In the genomic region with DNA sequence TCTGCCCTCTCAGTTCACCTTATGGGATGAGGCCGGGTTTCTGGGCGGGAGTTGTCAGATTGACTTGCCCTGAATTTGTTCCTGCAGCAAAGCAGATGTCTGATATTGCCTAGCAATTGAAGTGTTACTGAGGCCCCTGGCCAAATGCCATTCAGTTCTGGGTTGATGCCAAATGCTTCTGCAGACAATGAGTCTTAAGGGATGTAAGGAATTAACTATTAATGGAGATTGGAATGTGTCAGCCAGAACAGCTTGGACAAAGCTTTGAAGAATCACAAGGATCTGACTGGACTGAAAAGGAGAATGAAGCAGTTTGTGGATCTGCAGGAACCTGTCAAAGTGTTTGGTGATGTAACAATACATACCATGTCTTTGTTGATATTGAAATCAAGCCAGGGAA, we compare ENCODE assay signal across 10 mouse cellular contexts.
DNase-seq lines count a peak whose midpoint lies in the region; ATAC-seq lines count a peak whose summit lies in the region.
"Had no signal": no experiment of that assay in that cellular context is flagged by ENCODE, and none has a peak within 500 bp of the region (broad histone marks: within the 10 kb centered on the region; RNA-seq: fewer than 3 reads in every experiment).

No protein-coding gene starts in this region.

- intact Hi-C loops in heart, postnatal 25 days (cut with DNase I): loop anchor here (10.0 kb wide), 2 partner anchors 109 to 309 kb away; no protein-coding TSS in a partner anchor

- H3K4me2 ChIP-seq in hindbrain, embryonic 14.5 days (replicated peaks): no peak overlapping the region

- no peak overlapping the region for H3K27ac ChIP-seq in hindbrain, embryonic 14.5 days

- WGBS in hindbrain, embryonic 14.5 days: 47% methylated on average over 2 of the region's 2 CpGs

- no peaks in the 10 kb centered on the region for H3K4me1 ChIP-seq in hindbrain, embryonic 14.5 days (replicated peaks; ENCODE audit: control insufficient read depth, insufficient read depth, low read length)

- H3K4me3 ChIP-seq in hindbrain, embryonic 14.5 days (replicated peaks; ENCODE audit: low read length): no peak overlapping the region

- H3K27me3 ChIP-seq in hindbrain, embryonic 14.5 days (ENCODE audit: control insufficient read depth, insufficient read depth, low read length): no peaks in the 10 kb centered on the region

- H3K9me3 ChIP-seq in hindbrain, embryonic 14.5 days (ENCODE audit: control insufficient read depth, low read length): no peaks in the 10 kb centered on the region

- H3K9ac ChIP-seq in hindbrain, embryonic 14.5 days: no peak overlapping the region

- H3K36me3 ChIP-seq in hindbrain, embryonic 14.5 days (replicated peaks; ENCODE audit: control insufficient read depth, insufficient read depth): no peaks in the 10 kb centered on the region

- DNase-seq in heart, adult 18-20 months: peak; percentile 22 to 36
- no peak for DNase-seq in heart, postnatal 25 days (ENCODE audit: low spot score)
- peak; percentile 15 for DNase-seq in right cerebral cortex, postnatal 14 days
- DNase-seq in right cerebral cortex, adult 18-20 months: no peak
- peak; percentile 70 for DNase-seq in hindbrain, embryonic 14.5 days (ENCODE audit: low spot score)
- peak; percentile 12 for DNase-seq in skeletal muscle tissue, adult 2 months (ENCODE audit: low read depth, low spot score)
- no peak for DNase-seq in natural killer cell, adult 2 months (ENCODE audit: low spot score in 2 of 2)
- DNase-seq in thymus, postnatal 10 days (ENCODE audit: low spot score in 2 of 2): no peak
- DNase-seq: cerebellum, adult 9-11 months; thymus, postnatal 14 days had no signal

- ATAC-seq in hindbrain, embryonic 14.5 days (ENCODE audit: low FRiP score): peak; percentile 66

Comparison
In these comparisons a context has a peak if more than half of its experiments do, and no peak if none do; other contexts are left out.
1. DNase-seq: peak in heart, adult 18-20 months (2 of 2), right cerebral cortex, postnatal 14 days (single experiment), hindbrain, embryonic 14.5 days (single experiment) and skeletal muscle tissue, adult 2 months (single experiment); none in heart, postnatal 25 days (single experiment), right cerebral cortex, adult 18-20 months (single experiment), natural killer cell, adult 2 months (0 of 2) and thymus, postnatal 10 days (0 of 2).